Mouse (Mus musculus) E14TG2a.4 (cell line): ENCODE data around the gene Vsig10.

ENCODE experiments used
- CTCF ChIP-seq: conservative IDR thresholded peaks from 2 replicates; pipeline ENCODE4 v1.5.1; 2014; ENCODE audit warnings: low read length
- NANOG ChIP-seq: IDR thresholded peaks from 2 replicates; pipeline ENCODE4 v1.6.1; 2014; ENCODE audit warnings: borderline replicate concordance, low read length, mixed read lengths
- POU5F1 ChIP-seq: IDR thresholded peaks from 2 replicates; pipeline ENCODE4 v1.6.1; 2014; ENCODE audit warnings: low read length, borderline replicate concordance

GRCm38 (mm10) chr5:117318741-117319629 is at the start of gene Vsig10:
- TF ChIP-seq CTCF (no peak), NANOG (no peak), POU5F1 (no peak)
